Mouse (Mus musculus) thymus, postnatal 10 days (tissue): ENCODE results near the gene Hacd2.
A peak's percentile ranks its signal among the peaks of the same experiment; 100 is the strongest.

ENCODE experiments used
- DNase-seq, 2 experiments: peaks; one replicate each; pipeline ENCODE4 v3.0.0; 2021; ENCODE audit warnings: low spot score in 2 of 2

Hacd2 gene

DNA sequence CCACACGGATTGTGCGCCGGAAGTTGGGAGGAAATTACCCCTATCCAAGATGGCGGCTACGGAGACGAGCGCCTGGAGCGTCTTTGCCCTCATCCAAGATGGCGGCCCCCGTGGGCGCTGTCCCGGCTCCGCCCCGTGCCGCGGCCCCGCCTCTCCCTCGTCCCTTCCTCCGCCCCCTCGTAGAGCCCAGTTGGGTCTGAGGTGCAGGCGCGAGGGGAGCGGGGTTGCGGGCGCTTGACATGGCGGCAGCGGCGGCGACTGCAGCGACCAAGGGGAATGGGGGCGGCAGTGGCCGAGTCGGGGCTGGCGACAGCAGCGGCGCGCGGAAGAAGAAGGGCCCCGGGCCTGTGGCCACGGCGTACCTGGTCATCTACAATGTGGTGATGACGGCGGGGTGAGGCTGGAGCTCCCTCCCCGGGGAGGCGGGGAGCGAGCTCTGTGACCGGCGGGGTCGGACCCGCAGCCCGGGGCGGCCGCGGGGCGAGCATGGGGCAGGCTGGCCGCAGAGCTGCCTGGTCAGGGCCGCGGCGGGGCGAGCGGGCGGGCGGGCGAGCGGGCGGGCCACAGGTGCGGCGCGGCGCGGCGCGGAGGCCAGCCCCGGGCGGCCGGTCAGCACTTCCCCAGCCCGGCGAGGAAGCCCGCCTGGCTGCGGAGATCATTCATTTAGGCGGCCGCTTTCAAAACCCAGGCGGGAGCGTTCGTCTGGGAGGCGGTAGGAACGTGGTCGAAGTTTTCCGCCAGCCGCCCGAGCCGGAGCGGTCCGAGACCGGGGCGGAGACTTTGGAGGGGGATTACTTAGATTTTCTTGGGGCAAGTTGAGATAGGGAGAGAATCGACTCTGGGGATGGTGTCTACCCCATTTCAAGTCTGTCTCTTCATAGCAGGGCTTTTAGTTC lies at the start of gene Hacd2:
Hacd2 (plus strand) TSS at position 187 of the 896 bp plus-strand sequence.
- peak; percentile 87 to 91 for DNase-seq

DNA sequence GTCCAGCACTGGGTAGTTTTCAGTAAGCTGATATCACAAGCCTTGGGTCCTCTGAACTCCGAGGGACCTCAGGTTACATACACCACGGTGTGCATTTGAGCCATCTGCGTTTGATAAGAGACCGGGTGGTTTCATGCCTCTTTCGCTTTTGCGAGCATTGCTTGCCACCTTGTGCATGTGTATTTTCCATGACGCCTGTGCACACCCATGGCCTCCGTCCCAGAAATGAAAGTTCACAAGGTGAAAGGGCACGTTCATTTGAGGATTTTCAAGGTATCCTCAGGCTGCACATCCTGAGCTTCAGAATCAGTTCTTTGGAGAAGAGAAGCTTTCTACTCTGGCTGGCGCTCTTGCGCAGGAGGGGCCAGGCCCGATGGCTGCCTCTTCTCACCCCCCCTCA lies 49.8 kb upstream of the Hacd2 start:
- DNase-seq = no peak

DNA sequence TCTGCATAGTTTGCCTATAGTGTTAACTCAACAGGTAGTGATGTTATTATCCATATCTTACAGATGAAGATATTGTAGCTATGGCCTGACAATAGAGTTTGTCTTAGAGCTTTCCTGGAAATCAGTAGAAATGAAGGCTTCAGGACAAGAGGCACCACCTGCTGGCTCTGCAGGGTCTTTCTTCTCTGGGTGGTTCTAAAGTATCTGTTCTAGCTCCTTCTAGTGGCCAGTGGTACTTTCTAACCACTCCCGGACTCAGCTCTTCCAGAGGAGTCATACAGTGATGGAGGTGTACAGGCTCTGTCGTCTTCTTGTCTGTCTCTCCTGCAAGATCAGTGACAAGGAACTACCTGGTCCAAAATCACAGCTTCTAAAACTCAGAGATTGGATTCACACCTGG lies 46.7 kb upstream of the Hacd2 start:
- no peak for DNase-seq

DNA sequence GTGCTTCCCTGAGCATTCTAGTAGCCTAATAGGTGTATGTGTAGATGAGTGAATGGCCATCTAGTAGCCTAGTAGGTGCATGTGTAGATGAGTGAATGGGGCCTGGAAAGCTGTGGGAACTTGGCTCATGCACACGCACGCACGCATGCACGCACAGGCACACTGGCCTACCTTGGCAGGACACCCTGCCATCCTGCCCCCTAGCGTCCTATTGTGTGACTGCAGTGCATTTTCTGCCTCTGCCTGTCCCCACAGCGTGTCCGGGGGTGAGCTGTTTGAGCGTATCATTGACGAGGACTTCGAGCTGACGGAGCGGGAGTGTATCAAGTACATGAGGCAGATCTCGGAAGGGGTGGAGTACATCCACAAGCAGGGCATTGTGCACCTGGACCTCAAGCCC lies 45.6 kb upstream of the Hacd2 start:
- DNase-seq = no peak

DNA sequence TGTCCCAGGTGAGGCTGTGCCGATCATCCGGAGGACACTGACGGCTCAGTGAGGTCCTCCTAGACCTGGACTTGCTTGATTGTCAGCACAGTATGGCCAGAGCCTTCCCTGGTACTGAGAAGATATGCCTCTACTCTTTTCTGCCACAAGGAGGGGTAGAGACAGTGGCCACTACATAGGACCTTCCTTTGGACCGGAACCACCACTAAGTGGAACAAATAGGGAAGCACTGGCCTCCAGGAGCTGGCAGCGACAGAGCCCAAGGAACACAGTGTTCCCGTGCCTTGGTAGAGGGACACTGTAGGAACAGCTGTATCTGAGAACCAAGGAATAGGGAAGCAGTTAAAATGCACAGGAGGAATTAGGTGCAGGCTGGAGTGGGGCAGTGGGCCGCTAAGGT lies 44.2 kb upstream of the Hacd2 start:
- DNase-seq = no peak

DNA sequence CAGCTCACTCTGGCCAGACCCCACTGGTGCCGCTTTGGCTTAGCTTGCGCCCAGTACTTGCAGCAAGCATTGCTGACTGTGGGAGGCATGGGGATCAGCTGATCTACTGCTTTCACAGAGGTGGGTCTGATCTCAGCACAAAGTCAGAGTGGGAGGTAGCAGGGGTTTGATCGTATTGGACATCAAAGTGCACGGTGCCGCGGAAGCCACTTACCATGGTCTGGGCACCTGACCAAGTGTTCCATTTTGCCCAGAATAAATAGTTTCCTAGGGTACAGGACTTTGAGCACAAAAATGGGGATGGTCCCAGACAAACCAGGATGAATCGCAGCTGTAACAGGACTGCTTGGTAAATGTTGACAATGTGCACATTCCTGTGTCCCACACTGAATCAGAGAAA lies 41.2 kb upstream of the Hacd2 start:
- no peak for DNase-seq

DNA sequence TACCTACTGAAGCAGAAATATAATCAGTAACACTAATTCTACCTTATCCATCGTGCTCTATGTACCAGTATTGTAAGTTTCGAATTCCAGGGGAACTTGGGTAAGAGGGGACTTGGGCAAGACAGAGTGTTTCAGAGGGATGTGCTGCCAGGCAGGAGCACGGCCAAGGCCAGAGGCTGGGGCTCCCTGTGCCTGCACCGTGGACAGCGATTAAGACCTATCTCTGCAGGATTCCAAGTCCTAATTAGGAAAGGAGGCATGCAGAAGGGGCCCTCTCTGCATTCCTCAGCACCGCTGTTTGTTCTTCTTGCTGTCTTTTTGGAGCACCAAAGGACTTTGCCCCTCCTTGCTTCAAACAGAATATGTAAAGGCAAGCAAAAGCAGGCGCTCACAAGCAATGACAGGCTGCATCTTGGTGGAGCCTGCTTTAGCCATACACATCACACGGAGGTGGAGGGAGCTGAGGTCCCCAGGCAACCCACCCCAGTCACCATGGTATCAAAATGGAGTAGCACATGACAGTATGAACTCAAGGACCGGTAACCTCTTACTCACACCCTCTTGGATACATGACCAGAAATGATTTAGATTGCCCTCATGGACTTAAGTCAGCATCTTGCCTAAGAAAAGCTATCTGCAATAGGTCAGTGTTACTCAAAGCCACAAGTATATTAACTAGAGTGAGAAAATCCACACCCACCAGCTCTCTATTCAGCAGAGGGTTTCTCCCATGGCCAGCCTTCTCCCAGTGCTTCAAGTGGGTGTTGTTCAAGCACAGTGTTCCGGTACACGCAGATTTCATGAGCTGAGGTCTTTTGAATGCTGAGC lies 37.8 kb upstream of the Hacd2 start:
- DNase-seq = no peak

DNA sequence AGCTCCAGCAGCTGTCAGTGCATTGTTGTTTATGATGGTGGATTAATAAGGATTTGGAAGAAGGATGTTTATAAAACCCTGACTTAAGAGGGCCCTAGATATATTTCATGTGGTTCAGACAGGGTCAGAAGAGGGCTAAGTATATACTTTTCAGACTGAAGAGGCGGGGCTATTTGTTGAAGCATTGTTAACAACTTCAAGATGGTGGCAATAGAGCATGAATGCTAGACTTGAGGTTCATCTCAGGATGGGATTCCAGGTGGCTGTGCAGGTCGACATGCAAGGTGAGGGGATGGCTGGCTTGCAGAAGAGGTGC lies 37.2 kb upstream of the Hacd2 start:
- no peak for DNase-seq

DNA sequence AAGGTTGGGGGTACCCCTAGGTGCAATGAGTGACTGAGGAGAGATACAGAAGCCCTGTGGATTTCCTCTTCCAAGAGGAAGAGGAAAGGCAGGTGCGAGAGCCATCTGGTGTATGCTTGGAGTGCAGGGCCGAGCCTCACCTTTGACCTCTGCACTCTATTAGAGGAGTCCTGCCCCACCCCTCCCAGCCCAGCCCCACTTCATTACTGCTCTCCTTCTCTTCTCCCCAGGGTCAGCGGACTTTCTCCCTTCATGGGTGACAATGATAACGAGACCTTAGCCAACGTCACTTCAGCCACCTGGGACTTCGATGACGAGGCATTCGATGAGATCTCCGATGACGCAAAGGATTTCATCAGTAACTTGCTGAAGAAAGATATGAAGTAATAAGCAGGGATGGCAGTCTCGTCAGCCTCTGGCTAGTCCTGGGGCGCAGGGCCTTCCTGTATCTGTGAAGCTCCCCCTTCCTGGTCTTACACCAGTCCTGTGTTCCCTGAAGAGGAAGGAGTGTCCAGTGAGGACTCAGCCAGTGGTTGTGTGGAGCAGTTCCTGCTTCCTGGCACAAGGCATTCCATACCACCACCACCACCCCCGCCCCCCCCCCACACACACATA lies 35.9 kb upstream of the Hacd2 start:
- no peak for DNase-seq

DNA sequence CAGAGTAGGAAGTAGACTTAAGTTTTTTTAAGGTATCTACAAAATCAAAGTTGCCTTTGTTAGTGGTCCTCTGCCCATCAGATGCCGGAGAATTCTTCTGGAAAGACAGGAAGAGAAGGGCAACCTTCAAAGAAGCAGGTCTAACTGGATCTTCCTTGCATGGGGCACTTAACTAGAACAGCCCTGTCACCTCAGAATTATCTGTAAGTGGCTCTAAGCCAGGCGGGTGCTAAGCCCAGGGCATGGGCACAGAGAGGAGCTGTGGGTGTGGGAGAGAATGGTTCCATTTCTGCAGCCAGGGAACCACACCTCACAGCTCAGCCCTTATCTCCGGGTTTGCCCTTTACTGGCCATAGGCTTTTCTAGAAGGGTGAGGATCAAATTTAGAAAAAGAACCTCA lies 30.9 kb upstream of the Hacd2 start:
- no peak for DNase-seq

DNA sequence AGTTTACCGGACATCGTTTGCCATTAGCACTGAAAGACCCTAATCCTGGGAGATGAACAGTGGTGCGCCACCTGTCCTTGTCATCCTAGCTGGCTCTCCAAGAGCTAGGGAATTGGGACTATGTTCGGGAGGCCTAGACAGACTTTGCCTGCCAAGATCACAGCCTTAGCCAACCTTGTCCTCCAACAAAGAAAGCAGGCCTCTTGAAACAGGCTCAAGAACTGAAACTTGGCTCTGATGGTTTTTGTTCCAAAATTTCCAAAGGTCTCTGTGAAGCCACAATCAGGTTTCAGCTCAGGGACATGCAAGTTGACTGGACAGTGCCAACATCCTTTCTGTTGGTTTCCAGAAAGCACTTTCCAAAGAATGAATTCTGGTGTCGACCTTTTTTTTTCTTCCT lies 29.4 kb upstream of the Hacd2 start:
- DNase-seq = no peak

DNA sequence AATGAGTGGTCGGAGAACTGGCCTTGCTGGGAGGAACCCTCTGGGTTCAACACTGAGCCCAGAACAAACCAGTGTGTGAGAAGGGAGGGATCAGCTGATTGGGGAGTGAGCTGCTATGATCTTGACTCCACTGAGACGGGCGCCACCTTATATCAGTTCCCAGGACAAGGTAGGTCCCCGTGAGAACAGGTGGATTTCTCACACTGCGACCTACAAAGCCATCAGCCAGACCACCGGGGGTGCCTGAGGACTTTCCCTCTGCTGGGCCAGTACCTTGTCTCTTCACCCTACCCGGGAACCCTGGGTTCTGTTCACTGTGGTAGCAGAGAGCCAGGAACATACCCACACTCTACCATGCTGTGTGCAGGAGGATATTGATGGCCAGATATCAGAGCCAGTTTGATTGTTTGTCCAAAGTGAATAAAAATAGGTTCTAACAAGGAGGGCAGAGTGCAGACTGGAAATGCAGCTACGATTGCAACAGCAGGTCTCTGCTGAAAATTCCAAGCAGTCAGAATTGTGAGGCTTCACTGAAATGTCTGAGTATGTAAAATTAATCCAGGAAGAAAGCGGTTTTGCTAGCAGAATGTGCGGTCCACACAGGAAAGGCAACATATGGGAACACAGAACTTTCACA lies 28.4 kb upstream of the Hacd2 start:
- no peak for DNase-seq

DNA sequence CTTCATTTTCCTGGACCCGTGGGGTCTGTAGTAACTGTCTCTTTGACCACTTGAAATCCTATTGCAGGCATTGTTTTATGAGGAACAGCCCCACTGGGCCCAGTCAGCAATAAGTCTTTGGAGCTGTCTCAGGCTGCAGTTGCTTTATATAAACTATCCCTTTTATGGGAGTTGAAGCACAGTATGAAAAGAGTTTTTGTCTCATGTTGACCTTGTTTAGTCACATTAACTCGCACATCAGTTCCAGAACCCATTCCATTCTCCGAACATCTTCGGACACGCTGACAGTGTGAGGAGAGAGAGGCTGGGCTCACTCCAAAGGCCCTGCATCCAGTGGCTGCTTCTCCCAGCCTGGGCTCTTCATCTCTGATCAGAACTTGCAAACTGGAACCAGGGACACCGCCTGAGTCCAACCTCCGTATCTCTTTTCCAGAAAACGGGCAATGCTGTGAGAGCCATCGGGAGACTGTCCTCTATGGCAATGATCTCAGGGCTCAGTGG lies 27.5 kb upstream of the Hacd2 start:
- no peak for DNase-seq

DNA sequence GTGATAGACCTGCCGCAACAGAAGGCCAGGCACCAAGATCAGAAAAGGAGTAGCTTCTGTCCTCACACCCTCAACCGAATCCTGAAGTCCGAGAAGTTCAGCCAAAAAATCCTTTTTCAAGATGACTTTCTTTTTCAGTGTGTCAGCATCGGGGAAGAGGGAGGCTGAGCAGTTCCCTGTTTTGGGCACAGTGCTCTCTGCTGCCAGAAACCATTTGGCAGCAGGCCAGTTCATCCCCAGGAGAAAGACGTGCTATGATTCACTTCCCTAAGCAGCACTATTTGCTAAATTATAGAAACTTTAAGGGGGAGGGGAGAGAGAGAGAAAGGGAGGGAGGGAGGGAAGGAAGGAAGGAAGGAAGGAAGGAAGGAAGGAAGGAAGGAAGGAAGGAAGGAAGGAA lies 26.1 kb upstream of the Hacd2 start:
- DNase-seq = no peak

DNA sequence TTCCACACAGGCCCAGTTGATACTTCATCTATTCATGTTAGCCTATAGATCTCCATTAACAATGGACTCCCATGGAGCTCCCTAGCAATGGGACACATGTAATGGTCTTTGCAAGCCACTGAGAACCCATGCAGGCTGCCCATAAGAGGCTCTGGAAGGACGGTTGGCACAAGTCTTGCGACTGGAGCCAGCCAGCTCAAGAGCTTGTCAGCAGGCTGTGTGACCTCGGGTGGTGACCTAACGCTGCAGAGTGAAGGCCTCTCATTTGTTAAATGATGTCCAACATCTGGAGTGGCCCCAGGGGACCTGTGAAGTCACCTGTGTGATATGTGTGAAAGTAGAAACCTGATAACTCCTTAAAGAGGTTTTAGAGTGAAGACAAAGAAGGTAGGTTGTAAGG lies 25.2 kb upstream of the Hacd2 start:
- DNase-seq = no peak

DNA sequence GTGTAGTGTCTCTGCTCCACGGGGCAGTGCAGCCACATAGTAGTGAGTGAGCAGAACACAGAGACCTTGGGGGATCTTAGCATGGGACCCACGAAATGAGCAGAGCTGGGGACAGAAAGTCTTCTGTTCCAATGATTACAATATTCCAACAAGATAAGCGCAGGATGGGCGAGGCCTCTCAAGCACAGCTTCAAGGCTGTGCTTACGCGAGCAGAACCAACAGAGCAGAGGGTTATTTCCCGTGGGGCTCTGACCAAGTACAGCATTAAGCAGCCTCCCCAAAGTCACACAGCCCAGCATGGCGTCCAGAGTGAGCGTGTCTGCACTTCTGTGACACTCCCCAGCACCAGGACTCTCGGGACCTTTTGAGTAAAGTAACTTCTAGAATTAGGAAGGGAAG lies 24.7 kb upstream of the Hacd2 start:
- no peak for DNase-seq

DNA sequence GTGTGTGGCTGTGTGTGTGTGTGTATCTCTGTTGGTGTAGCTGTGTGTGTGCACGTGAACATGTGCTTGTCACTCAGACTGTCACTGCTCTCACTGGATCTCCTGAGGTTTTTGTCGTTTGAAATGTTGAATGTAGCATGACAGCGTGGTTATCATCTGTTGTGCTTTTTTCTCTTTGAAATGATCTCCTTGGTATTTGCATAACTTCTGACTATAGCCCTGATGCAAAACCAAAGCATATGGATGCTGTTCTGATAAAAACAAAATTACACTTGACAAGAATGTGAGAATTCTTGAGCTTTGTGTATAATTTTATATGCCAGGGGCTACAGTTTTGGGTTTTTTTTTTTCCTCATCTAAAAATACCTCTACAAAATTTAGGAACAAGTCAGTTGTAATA lies 23.2 kb upstream of the Hacd2 start:
- no peak for DNase-seq

DNA sequence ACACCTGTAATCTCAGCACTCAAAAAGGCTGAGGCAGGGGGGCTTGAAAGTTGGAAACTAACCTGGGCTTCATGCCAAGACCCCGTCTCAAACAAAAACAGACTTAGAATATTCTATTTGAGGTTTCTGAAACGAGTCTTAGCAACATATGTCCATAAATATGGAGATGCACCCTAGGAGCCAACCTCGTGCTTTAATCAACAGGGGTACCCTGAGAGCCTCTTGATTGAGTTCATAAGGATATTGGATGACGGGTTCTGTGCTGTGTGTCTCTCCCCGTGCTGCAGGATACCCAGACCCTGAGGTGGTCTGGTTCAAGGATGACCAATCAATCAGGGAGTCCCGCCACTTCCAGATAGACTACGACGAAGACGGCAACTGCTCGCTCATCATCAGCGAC lies 22.2 kb upstream of the Hacd2 start:
- DNase-seq = no peak

DNA sequence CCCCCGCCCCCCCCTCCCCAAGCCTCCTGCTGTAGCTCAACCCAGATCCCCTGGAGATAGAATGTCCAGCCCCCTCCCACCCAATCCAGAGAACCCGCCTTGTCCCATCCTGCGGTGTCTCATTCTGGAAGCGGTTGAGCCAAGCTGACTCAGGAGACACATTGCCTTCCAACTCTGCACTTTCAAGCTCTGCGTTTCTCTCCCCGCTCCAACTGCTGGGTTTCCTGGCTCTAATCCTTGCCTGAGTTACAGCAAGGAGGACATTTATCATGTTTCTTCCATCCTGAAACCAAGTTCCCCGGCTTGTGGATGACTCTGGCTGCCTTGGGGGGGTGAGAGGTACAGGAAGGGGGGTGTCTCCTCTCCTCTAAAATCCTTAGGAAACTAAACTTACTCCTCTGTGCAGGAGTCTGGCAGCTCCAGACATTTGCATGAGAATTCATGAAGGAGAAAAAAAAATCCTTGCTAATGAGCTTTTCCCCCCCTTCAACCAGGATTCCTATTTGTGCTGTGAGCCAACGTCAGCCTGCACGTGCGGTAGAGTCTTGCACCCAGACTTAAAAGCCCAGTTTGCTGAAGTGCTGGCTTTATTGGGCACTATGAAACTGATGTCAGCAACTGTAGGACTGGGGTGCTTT lies 21.2 kb upstream of the Hacd2 start:
- no peak for DNase-seq

DNA sequence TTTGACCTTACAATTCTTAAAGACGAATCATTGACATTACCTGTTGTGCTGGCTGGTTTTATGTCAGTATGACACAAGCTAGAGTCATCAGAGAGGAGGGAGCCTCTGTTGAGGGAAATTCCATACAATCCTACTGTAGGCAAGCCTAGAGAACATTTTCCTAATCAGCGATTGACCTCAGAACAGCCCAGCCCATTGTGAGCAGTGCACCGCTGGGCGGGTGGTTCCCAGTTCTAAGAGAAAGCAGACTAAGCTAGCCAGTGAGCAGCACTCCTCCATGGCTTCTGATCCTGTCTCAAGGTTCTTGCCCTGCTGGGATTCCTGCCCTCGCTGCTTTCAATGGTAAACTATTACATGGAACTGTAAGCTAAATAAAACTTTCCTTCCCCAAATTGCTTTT lies 17.9 kb upstream of the Hacd2 start:
- no peak for DNase-seq

DNA sequence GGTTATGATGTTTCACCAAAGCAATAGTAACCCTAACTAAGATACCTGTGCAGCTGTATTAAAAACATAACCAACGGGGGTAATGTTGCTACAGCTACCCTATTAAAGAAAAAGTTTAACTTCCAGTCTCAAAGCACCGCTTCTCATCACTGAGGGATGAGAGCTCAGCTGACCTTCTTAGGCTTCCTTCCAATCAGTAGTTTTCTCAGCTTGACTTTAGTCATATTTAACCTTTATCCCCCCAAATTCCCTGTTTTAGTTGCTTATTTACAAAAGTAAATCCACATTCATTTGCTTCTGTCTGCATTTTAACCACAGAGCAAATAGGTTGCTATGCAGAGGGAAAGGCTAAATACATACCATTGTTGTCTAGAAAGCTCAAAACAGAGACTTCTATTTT lies 17.5 kb upstream of the Hacd2 start:
- DNase-seq = no peak

DNA sequence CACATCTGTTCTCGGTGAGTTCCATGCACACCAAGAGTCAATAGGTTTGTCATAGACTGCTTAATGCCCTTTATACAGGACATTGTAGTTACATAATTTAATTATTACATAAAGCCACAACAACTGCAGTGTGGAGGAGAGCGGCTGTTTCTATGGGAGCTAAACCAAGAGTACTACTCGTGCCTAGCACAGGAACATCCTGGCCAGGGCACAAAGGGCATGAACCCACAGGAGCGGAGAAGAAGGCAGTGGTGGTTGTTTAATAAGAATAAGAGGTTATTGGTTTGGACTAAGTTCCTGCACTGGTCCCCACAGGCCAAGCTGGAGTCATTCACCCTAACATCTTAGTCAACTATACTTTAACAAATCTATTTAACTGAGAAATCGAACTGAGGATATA lies 16.0 kb upstream of the Hacd2 start:
- DNase-seq = no peak
